Mouse (Mus musculus): Measurements from ENCODE around the gene Smg6.
A peak's percentile ranks its signal among the peaks of the same experiment; 100 is the strongest.

Gene Smg6

DNA sequence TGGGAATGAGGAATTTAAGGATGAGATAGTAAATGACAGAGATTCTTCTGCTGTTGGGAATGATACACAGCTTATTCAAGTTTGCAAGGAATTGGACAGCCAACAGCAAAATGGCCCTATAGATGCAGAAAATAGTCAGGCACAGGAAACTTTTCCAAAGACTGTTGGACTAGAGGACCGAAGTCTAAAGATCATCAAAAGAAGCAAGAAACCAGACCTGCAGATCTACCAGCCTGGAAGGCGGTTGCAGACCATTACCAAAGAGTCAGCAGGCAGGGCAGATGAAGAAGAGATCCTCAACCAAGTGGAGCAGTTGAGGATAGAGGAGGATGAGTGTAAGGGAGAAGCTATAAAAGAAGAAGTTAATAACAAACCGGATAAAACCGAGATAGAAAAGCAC lies 3.5 kb downstream of the Smg6 start:
- no peak for DNase-seq (ENCODE audit: low spot score)

DNA sequence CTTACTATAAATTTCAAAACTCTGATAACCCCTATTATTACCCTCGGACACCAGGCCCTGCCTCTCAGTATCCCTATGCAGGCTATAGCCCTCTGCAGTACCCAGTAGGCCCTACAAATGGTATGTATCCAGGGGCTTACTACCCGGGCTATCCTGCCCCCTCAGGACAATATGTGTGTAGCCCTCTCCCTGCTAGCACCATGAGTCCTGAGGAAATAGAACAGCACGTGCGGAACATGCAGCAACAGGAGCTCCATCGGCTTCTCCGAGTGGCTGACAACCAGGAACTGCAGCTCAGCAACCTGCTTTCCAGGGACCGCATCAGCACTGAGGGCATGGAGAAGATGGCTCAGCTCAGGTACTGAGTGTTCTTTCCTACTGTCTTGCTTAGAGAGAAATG lies 4.8 kb downstream of the Smg6 start:
- no peak for DNase-seq (ENCODE audit: low spot score)

DNA sequence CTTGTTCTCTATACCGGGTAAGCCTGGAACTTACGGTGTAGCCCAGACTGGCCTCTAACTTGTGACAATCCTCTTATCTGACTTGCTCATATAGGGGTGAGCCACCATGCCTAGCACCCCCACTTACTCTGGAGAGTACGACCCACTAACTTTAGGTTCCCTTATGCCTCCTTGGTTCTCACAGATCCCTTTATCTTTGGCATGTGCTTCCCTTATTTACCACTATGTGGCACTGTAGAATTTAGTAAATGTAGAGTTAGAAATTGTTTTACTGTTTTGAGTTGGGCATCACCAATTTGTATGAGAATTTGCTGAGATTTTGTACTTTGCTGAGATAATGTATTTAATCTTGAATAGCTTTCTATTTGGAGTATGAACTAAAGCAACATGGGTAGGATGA lies 20.7 kb downstream of the Smg6 start:
- no peak for DNase-seq (ENCODE audit: low spot score)

DNA sequence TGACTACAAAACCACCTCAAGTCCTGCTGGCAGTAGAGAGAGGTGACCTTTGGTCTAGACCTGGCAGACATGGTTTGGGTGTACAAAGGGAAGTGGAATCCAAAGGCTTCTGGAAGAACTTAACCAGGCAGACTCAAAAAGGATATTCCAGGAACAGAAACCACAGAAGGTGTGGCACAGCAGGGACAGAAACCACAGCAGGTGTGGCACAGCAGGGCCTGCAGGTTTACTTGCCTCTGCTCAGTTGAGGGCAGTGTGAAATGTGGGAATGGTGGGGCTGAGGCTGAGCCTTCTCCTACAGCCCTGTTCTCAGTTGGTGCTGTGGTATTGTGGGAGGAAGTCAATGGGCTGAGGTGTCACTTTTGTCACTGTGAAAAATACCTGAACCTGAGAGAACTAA lies 29.3 kb downstream of the Smg6 start:
- DNase-seq (ENCODE audit: low spot score) = no peak

DNA sequence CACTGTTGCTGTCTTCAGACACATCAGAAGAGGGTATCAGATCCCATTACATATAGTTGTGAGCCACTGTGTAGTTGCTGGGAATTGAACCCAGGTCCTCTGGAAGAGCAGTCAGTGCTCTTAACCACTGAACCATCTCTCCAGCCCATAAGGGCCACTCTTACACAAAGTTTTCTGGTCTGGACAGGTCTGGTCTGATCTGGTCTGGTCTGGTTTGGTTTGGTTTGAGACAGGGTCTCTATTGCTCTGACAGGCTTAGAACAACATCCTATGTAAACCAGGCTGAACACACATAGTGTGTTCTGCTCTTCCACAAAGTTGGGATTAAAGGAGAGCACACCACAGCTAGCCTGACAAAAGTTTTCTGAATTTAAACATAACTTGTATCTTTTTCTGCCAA lies 30.4 kb downstream of the Smg6 start:
- DNase-seq (ENCODE audit: low spot score) = no peak

DNA sequence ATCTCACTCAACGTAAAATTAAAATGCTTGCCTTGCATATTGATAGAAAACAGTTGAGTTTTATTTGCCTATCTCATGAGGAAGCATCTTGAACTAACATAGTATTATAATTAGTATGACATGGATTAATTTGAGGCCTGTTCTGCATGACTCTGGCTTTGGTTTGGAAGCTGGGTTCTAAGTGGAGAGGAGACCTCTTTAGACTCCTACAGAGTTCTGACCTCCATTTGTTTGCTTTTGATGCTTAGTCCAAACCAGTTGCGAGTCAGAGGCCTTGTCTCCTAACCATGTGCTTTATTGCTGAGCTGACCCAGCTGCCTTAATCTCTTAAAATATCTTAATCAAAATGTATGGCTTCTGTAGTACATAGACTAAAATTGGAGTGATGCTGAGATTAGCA lies 32.0 kb downstream of the Smg6 start:
- DNase-seq (ENCODE audit: low spot score) = no peak

DNA sequence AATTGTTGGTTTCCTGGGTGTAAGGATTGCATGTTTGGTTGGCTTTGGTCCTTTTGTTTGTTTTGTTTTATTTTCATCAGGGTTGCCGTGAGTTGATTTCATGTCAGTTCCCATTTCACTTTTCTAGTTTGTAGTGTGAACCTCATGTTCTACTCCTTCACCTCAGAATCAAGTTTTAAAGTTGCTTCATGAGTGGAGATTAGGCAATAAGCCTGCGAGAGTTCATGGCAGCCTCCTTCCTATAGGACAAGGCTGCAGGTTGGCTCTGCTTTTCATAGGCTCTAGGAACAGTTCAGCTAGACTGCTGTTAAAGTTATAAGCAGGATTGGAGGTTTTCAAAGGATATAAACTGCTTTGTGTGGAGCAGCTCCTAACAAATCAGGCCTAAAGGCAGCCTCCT lies 33.9 kb downstream of the Smg6 start:
- DNase-seq (ENCODE audit: low spot score) = no peak

DNA sequence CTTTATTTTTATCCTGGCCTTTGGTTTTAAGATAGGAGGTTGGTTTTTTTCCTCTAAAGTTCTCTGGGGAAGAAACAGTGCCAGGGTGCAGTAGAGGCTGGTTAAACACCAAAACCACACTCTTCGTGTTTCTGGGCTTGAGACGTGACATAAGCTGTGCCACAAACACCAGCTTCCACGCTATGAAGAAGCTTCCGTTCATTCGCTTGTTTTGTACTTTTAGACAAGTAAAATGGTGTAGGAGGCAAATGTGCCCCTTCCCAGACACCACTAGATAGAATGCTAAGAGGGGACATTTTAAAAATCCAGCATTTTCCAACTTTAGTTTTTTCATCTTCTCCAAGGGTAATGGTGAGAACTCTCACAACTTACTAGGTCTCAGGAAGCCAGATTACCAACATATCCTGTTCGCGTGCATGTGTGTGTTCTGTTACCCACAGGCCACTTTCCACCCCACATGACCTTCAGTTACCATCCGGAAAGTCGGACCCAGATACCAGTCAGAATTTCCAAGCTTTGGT lies 34.5 kb downstream of the Smg6 start:
- DNase-seq (ENCODE audit: low spot score) = no peak

DNA sequence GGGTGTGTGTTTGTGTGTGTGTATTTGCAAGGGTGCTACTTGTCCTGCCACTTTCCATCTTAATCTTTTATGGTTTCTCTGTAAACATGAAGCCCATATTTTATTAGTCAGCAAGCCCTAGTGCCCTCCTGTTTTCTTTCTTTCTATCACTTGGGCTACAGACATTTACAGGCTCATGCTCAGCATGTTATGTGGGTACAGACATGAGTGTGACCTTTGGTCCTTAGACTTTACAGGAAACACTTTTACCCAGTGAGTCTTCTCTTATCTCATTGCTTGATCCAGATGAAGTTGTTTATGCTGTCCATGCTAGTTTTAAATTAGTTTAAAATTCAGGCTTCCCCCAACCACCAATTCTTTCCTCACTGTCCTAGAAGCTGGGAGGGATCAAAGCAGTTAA lies 36.3 kb downstream of the Smg6 start:
- no peak for DNase-seq (ENCODE audit: low spot score)

DNA sequence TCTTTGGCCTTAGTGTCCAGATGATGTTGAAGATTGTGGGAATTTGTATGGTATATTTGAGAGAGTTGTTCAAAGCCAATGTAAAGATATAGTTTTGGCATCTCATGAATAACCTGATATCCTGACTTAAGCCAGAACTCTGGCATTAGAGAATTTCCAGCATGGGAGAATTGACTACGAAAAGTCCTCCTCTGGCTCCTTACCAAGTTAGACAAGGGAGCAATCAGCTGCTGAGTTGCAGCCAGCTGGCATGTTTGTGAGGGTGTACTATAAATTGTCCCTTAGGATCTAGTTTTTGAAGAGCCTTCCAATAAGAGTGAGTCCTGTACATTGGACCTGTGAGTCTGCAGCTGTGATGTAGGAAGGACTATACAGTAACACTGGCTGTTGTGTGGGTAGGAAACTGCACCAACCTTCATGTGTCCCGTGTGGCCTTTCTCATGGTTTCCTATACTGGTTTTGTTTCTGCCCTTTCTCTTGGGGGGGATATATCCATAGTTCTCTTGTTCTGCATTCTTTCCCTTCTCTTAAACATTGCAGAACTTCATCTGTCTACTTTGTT lies 37.3 kb downstream of the Smg6 start:
- no peak for DNase-seq (ENCODE audit: low spot score)

DNA sequence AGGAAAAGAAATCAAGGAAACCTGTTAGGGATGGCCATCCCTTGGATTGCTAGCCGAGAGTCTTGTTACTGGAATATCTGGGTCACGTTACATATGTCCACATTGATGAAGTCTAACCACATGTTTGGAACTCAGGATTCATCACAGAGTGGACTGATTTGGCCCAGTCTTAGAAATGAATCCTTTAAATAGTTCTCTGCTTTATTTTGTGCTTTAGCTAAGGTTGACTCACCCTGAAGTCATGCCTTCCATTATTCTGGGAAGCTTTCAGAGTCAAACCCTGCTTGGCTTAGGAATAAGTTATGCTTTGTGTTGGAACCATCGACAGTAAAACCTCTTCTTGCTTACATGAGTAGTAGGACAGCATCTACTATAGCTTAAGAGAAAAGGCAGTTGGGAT lies 39.9 kb downstream of the Smg6 start:
- DNase-seq (ENCODE audit: low spot score) = no peak

DNA sequence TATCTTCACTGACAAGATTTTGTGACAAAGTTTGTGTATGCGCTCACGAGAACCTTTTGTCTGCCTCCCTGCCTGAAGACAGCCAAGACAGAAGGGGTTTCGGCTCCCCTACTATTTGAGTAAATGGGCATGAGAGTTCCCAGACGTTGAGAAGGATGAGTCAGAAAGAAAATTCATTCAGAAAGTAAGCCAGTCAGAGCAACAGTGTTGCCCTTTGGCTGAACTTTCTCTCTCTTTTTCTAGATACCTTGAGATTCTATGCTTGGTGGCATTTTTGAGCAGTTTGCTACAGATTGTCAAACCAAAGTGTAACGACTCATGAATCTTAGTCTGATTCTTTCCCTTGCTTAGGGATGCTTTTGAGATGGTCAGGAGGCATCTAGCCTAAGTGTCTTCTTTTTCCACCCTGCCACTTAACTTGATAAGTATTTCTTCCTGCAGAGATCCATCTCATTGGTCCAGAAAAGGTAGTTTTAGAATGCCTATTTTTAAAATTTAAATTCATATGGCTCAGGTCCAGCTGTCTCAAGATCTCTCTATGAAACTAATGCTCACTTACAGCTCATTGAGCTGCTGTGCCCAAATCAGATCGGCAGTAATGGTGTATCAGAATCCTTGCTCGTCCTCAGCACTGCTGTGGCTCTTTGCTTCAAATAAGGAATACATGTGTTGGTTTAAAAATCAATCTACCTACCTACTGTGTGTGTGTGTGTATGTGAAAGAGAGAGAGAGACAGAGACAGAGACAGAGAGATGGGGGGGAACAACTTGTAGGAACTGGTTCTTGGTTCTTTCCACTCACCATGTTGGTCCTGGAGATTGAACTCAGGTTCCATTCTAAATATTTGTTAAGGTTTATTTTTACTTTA lies 47.9 kb downstream of the Smg6 start:
- no peak for DNase-seq (ENCODE audit: low spot score)

DNA sequence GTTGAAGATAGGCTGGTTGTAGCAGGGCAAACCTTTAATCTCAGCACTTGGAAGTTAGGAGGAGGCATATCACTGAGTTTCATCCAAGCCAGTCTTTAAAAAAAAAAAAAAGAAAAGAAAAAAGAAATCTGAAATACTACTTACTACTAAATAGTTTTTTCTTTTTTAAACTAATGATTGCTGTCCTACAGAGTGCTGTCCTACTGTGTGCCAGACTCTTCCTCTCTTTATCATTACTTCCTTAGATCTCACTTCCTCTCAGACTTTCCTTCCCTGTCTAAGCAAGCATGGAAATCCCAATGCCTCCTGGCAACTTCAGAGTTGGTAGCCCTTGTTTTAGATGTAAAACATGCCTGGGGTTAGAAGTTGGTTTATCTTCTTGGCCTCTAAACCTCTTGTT lies 49.0 kb downstream of the Smg6 start:
- no peak for DNase-seq (ENCODE audit: low spot score)

DNA sequence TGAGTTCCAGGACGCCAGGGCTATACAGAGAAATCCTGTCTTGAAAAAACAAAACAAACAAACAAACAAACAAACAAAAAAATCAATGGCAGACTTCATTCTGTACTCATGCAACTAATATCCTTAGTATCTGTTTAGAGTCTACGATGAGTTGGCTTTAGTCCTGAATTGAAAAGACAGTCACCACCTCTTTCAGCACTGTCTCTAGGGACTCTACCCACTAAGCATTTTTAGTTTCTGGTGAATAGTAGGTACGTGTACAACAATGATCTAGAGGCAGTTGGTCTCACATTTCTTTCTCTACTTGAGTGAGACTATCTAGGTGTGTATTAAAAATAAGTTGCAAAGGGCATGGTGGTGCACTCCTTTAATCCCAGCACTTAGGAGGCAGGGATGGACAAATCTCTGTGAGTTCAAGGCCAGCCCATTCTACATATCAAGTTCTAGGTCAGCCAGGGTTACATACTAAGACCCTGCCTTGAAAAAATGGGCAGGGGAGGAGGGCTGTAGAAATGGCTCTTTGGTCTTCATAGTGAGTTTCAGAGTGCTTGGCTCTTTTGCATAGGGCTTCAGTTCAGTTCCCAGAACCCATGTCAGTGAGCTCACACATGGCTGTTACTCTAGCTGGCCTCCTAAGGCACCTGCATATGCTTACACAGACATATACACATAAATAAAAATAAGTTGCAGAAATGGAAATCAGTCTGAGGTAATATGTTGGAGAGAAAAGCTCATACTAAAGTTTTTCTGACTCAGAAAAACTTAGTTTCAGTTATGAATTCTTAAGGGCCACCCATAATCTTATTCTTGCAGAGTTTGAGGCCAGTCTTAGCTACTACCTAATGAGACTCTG lies 51.4 kb downstream of the Smg6 start:
- DNase-seq (ENCODE audit: low spot score) = no peak

DNA sequence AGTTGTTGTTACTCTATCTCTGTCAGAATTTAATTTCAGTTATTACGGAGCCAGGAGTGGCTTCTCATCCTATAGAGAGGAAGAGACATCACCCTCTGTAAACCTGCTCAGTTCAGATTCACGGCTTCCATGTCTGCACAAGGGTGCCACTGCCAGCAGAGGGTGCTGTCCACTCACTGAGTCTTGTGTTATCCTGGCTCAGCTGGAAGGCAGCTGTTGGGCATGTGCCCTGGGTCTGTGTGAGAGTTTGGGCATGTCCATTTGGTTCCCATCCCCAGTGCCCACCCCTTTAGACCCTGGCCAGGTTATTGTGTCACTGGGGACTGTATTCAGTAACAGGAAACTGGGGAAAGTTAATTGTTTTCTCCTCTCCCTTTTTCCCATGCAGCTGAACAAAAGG lies 55.8 kb downstream of the Smg6 start:
- DNase-seq (ENCODE audit: low spot score) = peak; percentile 75

DNA sequence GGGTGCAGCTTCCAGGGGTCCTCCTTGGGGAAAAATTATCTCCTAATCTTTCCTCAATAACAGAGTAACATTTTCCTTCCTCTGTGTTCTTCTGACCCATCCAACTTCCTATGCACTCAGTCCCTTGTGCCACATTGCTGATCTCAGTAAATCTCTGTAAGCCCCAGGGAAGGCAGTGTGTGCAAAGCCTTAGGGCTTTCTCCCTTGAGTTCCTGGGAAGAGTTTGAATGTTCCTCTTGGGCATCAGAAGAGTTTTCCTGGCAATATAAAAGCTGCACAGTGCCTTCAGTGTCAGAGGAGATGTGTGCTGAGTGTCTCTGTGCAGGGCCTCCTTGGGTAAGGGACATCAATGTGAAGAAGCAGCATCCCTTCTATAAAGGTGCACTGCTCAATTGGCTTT lies 56.6 kb downstream of the Smg6 start:
- no peak for DNase-seq (ENCODE audit: low spot score)

DNA sequence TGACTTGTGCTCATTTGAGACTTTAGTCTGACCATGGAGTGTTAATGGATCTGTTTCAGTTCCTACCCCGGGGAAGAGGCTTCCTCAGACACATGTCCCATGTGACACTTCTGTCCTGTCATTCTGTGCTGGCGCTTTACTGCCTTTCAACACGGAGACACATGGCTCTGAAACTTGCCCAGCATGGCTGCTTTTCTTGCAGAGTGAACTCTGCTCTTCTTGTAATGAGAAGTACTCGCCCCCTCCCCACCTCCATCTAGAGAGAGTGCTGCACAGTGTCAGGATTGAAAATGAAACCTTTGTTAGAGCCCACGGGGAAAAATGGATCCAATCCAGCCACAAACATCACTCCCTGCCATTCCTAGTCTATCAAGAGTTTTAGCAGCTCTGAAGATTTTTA lies 62.5 kb downstream of the Smg6 start:
- no peak for DNase-seq (ENCODE audit: low spot score)

DNA sequence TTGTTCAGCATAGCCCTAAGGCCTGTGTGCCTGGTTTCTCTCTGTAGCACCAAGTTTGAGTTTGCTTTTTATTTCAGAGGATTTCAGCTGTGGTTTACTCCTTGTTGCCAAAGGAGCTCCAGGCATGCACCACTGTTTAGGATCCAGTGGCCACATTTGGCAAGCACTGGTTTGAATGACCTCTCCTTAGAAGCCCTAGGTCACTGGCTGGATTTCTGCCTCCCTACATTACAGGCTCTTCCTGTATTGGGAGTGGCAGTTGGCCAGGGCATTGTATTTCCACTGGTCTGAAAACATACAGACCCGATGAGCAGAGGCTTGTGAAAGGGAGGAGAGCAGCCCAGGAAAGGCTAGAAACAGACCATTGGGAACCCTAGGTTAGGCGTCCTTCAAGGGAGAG lies 63.4 kb downstream of the Smg6 start:
- peak; percentile 10 for DNase-seq (ENCODE audit: low spot score)

DNA sequence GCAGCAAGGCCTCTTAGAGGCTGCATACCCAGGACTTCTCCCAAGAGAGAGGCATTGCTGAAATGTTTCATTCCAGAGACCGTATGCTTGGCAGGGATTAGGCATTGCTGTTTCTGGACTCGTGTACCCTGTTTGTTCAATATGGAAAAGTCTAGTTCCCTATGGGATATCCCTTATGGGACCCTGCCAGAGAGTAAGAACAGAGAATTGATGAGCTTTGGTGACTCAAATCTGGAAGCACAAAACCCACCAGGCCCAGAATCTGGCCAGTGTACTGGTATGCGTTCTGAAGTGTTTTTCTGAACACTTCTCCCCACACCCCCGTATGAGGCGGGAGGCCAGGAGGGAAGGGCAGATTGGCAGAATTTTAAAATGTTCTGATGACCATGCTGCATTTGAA lies 64.9 kb downstream of the Smg6 start:
- no peak for DNase-seq (ENCODE audit: low spot score)

DNA sequence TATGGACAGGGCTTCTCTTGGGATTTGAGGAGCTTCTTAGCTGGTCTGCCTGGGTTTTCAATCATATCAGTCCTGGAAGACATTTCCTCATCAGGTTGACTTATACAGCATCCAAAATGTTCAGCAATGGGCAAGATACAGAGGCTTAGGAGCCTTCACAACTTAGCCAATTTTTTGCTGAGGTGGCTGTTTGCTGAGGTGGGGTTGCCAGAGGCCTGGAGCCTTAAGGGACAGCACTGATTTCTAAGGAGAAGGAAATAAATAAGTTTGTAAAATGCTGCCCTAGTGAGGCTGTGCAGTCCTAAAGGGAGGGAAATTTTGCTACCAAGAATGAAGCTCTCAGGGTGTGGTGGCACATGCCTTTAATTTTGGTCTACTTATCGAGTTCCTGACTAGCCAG lies 65.7 kb downstream of the Smg6 start:
- DNase-seq (ENCODE audit: low spot score) = no peak

DNA sequence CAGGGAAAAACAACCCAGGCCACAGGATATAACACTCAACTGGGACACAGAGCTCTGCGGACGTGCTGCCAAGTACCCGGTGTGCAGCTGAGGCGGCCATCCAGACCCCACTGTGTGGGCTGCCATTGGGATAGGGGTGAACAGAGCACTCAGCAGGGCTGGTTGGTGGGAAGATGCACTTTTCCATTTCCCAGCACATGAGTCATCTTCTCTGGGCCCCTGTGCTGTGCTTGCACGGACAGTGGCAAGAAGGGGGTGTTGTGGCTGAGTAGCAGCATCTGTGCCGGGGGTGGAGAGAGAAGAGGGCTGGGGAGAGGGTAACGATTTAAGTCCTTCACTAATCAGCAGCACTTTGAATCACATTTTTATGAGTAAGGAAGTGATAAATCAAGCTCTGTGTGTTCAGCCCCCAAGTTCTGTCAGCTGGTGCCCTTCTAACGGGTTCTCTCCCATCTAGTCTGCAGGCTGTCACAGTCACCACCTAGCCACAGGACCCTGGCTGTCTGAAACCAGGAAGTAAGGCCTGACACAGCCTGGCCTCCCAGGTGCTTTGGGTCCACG lies 66.9 kb downstream of the Smg6 start:
- DNase-seq (ENCODE audit: low spot score) = no peak

DNA sequence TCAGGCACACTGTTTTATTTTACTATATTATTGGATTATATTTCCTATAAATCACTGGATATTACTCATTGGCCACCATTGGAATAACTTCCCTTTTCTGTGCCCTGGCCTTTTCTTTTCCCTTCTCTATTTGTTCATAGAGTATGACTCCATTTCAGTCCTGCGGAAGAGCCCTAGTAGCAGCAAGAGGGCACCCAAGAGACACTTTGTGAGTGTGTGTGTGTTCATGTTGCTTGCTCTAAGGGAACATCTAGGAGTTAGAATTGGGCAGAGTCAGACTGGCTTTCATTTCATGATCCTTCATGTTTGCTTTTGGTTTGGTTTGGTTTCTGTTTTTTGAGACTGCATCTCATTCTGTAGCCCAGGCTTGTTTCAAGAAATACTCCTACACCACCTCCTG lies 68.5 kb downstream of the Smg6 start:
- DNase-seq (ENCODE audit: low spot score) = no peak

DNA sequence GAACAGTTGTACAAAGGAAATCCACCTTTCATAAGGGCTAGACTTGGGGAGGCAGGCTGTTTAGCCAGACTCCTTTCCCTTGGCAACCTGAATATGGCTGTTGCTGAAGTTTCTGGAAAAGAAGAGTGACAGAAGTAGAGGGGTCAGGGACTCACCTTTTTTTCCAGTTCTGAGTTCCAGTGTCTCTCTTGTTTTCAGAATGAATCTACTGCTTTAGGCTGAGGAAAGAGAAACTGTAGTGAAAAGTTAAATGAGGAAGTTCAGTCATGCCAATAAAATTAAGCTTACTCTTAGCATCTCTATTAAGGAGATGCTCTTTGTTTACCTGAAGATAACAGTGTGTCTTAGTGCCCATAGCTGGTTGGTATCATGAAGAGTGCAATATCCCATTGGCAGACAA lies 69.2 kb downstream of the Smg6 start:
- DNase-seq (ENCODE audit: low spot score) = no peak

Data from ovary, postnatal 36 days (tissue).